Mouse (Mus musculus) liver, postnatal 0 days (tissue): Measurements from ENCODE around the gene Igfbp7.

Experiments
- CTCF ChIP-seq: sonication (generic); IDR thresholded peaks from 2 replicates; pipeline ENCODE4 v1.5.1; 2016; ENCODE audit warnings: antibody characterized with exemption, low read depth
- EP300 ChIP-seq: IDR thresholded peaks from 2 replicates; pipeline ENCODE4 v1.6.1; 2016; ENCODE audit warnings: antibody characterized with exemption, low read depth, mild to moderate bottlenecking

GRCm38 (mm10) chr5:77405455-77406057 lies 2.3 kb downstream of the Igfbp7 start:
- TF ChIP-seq EP300 (no peak), CTCF (no peak)
